Mouse (Mus musculus) brain, adult 2 months (tissue): ENCODE data around the gene Spg20.

Experiments
- DNase-seq: peaks from one replicate; pipeline ENCODE4 v3.0.0; 2011; ENCODE audit warnings: low read depth, low spot score

Gene Spg20

GRCm38 (mm10) chr3:55147156-55147555 lies 35.2 kb downstream of the Spg20 start:
- no peak for DNase-seq

- DNase-seq = no peak
Observed at GRCm38 (mm10) chr3:55148091-55148490, 36.2 kb downstream of the Spg20 start.

GRCm38 (mm10) chr3:55151656-55152433 lies 39.9 kb downstream of the Spg20 start:
- DNase-seq = peak; percentile 87

GRCm38 (mm10) chr3:55152673-55153334 lies 40.9 kb downstream of the Spg20 start:
- peak; percentile 61 for DNase-seq

GRCm38 (mm10) chr3:55154163-55154562 lies 42.3 kb downstream of the Spg20 start:
- peak; percentile 82 for DNase-seq

- DNase-seq = peak; percentile 39
Observed at GRCm38 (mm10) chr3:55157413-55157812, 45.5 kb downstream of the Spg20 start.

GRCm38 (mm10) chr3:55161144-55161543 lies 49.2 kb downstream of the Spg20 start:
- no peak for DNase-seq

- no peak for DNase-seq
Observed at GRCm38 (mm10) chr3:55163510-55163909, 51.6 kb downstream of the Spg20 start.

GRCm38 (mm10) chr3:55172478-55172877 lies 60.6 kb downstream of the Spg20 start:
- peak; percentile 22 for DNase-seq

- DNase-seq = peak; percentile 24
Observed at GRCm38 (mm10) chr3:55177271-55177670, 65.4 kb downstream of the Spg20 start.

- no peak for DNase-seq
Observed at GRCm38 (mm10) chr3:55181766-55182165, 69.9 kb downstream of the Spg20 start, which contains the start of gene Sohlh2. TSS of gene Sohlh2 (plus strand) at chr3:55182028.
